Mouse (Mus musculus): ENCODE measurements at regions not wholly inside any gene's neighbourhood (a gene's known extent, or its start where the extent isn't known, plus 50 kb on each side); places are given as distances from the start of the nearest gene placed in this dataset.

- peak; percentile 10 to 18 for DNase-seq
These were observed 227.8 kb upstream of the Adgrl2 start for GRCm38 (mm10) chr3:149217916-149218803.

GRCm38 (mm10) chr3:149216759-149217400 is 226.5 kb upstream of the Adgrl2 start:
- peak; percentile 7 to 22 for DNase-seq

GRCm38 (mm10) chr3:149215691-149216090 is 225.3 kb upstream of the Adgrl2 start:
- DNase-seq, result no peak

GRCm38 (mm10) chr3:149211909-149212308 is 221.6 kb upstream of the Adgrl2 start:
- DNase-seq, result no peak

DNA sequence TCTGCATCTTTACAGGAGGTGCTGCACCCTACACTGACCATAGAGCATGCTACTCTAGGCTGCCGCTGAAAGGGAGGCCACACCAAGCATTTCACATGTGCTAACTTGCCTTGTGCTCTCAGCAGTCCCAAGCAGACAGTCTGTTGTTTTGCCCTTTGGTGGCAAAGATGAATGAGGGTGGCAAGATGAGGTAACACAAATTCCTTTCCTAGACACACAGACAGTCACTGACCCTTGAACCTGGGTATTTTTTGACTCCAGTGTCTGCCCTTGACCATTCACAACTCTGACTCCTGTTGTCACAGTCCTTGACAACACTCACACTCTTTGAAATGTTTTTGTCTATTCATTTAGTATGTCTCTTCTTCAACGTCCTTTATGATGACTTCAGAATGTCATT is 218.9 kb upstream of the Adgrl2 start:
- DNase-seq, result no peak

DNA sequence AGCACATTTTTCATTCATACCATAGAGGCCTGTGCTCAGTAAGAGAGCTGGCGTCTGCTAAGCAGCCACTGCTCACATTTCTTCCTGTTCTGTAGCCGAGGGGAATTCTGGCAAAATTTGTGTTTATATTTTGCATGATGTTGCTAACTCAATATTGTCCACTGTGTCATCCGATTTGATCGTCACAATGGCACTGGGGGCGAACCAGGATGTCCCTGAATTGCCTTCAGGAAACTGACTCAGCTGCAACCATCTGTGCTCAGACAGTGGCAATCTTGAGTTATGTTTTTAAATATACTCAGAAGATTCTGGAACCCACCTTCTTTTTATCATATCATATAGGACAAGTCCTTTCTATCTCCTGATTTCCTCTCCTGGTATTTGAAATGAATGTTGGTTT is 213.1 kb upstream of the Adgrl2 start:
- DNase-seq, result no peak

GRCm38 (mm10) chr3:149196477-149197185 is 206.3 kb upstream of the Adgrl2 start:
- no peak for DNase-seq

DNA sequence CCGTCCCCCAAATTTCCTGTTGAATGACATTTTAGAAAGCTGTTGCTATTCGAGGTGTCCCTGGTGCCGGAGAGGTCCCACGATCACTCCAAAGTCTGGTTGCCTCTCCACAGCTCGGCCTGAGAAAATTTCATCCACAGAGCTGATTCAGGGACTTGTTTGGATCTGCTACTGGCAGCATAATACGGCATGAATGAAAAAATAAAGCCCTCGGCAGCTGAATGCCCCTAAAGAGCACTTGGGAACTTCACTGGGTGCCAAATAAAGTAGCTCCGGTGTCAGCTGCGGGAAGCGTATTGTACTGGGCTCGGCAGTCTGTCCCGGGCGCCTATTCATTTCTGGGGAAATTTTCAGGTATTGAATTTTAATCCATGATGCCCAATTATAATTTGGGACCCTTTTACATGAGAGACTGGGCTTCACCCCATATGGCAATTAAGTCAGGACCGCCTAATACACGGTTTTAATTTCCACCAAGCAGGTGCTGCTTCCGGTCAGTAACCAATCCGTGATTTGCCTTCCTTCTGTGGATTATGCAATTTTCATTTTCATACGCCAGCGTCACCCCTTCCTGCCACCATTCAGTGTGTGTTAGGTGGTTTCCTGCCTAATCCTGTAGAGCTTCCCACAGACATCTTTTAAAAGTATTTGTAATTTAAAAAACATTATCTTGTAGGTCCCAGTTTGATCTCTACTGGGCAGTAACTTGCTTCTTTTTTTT is 200.7 kb upstream of the Adgrl2 start:
- peak; percentile 22 to 38 for DNase-seq

- no peak for DNase-seq
These were observed 193.8 kb upstream of the Adgrl2 start for GRCm38 (mm10) chr3:149184136-149184551.

GRCm38 (mm10) chr3:149182095-149182494 is 191.7 kb upstream of the Adgrl2 start:
- DNase-seq, result no peak

DNA sequence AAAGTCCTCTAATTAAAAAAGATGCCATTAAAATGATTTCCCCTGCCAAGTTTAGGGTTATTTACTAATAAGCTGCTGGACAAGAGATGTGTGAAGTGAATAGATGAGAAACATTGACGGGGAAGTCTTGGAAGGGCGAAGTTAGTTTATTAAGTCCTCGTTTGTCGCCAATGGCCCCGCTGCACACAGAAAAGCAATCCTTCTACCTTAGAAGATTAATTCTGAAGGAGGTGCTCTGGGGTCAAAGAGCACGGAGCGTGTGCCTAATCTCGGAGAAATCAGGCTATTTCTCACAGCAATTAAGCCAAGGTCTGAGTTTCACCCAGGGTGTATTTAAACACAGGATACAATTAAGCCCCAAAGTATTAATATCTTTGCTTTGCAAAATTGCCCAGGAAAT is 189.8 kb upstream of the Adgrl2 start:
- DNase-seq, result no peak

DNA sequence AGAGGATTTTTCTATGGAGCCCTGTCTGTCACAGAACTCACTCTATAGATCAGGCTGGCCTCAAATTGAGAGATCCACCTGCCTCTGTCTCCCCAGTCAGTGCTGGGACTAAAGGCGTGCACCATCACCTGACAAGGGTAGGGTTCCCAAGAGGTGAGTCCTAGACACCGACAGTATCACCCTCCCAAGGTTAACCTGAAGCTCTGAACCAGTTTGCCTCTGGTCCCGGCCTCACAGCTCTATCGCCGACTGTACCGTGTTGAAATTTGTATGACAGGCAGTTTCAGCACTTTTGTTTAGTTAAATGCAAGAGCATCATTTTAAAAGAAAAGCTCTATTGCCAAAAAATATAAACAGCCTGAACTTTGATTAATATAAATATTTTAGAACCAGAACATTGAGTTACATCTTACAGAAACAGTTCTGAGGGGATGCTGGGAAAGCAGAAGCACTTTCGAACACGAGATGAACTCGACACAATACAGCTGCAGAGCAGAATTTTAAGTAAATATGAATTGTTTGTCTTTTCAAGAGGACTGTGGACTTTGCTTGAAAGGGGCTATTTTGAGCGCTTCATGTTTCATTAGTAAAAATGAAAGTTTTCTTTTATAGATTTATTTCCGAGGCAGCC is 189.2 kb upstream of the Adgrl2 start:
- DNase-seq, result no peak

- no peak for DNase-seq
These were observed 188.5 kb upstream of the Adgrl2 start for GRCm38 (mm10) chr3:149178891-149179290.

- peak; percentile 9 to 11 for DNase-seq
These were observed 184.5 kb upstream of the Adgrl2 start for GRCm38 (mm10) chr3:149174689-149175390.

DNA sequence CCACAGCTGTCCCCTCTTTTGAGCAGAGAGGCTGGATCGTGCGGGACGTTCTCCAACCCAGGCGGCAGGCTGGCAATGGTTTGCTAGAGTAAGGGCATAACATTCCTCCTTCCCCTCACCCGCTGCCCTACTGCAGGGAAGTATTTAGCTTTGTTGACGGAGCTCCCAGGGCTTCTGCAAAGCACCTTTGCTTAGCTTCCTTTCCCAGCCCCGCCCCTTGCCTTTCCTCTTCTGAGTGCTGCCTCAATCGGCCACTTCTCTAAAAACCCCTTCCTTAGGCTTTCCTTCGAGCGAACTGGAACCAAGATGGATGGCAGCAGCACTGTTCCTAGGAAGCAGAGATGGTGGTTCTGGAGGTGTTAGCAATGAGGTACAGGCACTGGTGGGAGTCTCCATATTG is 183.2 kb upstream of the Adgrl2 start:
- DNase-seq, result no peak

DNA sequence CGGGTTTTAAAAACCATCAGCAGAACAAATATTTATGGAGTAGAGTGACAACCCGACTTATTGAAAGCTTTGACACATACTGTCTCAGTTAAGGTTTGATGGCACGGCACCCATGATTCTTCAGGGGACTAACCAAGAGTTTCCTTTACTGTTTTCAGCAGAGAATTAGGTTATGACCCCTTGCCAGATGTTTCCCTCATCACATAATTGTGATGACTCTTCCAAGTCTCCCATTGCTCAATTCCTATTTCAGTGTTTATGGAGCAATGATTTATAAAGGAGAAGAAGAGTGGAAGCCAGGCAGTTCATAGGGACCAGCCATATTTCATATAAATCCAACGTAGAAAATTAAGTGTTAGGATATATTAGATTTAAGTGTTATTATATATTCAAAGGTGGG is 181.4 kb upstream of the Adgrl2 start:
- no peak for DNase-seq

DNA sequence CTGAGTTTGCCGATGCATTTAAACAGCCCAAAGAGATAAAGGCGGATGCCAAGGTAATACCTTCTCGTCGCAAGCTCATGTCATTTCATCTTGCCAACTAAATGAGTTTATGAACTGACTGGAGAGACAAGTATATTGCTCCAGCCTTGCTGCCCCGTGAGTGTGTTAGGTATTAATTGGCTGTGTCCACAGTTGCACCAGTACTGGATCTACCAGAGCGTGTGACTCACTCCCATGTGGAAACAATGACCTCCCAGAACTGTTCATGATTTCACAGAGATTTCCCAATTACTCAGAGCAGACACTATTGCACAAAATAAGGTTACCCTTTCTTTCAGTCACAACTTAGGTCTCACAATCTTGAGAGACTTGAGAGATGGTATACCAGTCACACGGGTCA is 179.8 kb upstream of the Adgrl2 start:
- DNase-seq, result no peak

DNA sequence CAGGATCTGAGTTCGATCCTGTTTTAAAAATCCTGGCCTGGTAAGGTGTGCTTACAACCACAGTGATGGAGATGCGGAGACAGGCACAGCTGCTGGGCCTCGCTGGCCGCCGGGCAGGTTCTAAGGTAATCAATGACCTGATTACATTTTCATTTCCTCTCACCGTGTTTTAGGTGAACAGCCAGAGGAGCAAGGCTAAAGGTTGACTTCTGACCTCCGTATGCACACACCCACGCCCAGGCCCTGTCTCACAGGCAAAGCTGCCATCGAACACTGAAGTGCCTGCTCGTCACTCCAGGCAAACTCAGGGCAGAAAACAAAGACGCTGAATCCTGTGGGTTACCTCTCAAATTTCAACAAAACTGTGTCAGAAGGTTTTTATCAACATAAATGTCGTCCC is 179.1 kb upstream of the Adgrl2 start:
- DNase-seq, result no peak

DNA sequence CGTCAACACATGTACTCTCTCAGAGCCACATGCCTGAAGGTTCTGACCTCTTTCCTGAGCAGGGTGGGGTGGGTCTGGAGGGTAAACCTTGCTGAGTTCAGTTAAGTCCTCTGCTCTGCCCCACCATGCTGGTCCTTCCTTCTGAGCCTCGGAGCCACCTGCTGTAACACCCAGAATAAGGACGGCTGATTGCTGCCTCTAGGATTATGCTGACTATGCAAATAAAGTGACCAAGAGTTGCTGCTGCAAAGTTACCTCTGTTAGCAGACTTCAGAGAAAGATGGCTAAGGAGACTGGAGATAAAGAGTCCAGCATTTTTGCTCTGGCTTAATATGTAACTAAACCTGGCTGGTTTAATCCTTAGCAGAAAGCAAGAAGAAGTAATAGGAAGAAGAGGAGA is 177.6 kb upstream of the Adgrl2 start:
- no peak for DNase-seq

DNA sequence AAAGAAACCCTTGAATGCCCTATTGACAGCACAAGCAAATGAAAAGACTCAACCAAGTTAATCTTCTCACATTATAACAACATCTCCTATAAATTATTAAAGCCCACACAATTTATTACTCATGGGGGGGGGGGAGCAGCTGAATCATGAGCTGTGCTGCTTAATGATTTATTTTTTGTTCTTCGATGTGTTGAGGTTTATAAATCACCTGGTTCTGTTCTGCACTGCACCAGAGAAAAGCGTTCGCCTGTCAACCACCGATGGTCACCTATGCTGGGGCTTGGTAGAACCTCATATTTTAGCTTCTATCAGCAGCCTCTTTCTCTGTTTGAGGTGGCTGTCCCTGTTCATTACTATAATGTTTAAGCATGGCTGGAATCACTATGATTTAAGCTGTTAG is 174.4 kb upstream of the Adgrl2 start:
- DNase-seq, result no peak

GRCm38 (mm10) chr3:149163591-149163990 is 173.2 kb upstream of the Adgrl2 start:
- no peak for DNase-seq

GRCm38 (mm10) chr3:149160833-149161232 is 170.5 kb upstream of the Adgrl2 start:
- DNase-seq, result no peak
